Mouse (Mus musculus): ENCODE data around the gene Shisa6. TPM values are rescaled to one million over a fixed set of nuclear protein-coding genes. Genes with fewer than 3 reads are reported as not detected.

Shisa6 gene
- total and polyA plus RNA-seq, 3 experiments: not detected

GRCm38 (mm10) chr11:66487765-66488164, 38.0 kb downstream of the Shisa6 start:
- Histone ChIP-seq H3K36me3 (replicated peaks in 1 of 2; ENCODE audit: control insufficient read depth in 1 of 2, insufficient read depth in 1 of 2, low read length in 1 of 2) (no peaks in the 10 kb centered on the region), H3K4me3 (replicated peaks in 1 of 3; ENCODE audit: low read depth in 2 of 3, low read length in 2 of 3, poor library complexity in 1 of 3) (no peak overlapping the region), H3K27me3 (replicated peaks) (peaks cover 63% of the 10 kb centered on the region), H3K4me2 (ENCODE audit: insufficient read depth, low read depth, poor library complexity, severe bottlenecking) (no peak overlapping the region), H3K4me1 (ENCODE audit: control insufficient read depth in 1 of 2, insufficient read depth in 2 of 2) (no peaks in the 10 kb centered on the region), H3K9ac (ENCODE audit: insufficient read depth, low read depth) (no peak overlapping the region), H3K79me2 (replicated peaks; ENCODE audit: control insufficient read depth, extremely low read depth, insufficient read depth, poor library complexity, severe bottlenecking) (no peaks in the 10 kb centered on the region), H3K9me3 (replicated peaks; ENCODE audit: low read length) (no peaks in the 10 kb centered on the region), H3K27ac (ENCODE audit: insufficient read depth, low read depth) (no peak overlapping the region)
- no peak for DNase-seq (ENCODE audit: extremely low read depth)
- in situ Hi-C loops (cut with MboI; ENCODE audit: low pct_ligation_motif_present, low pct_unique_long_range_greater_than_20kb, low sequenced_read_pairs) (no loop called here), dilution Hi-C loops (cut with MboI; ENCODE audit: extremely low pct_ligation_motif_present, extremely low pct_unique_long_range_greater_than_20kb, low sequenced_read_pairs) (no loop called here)
- no peak for TF ChIP-seq BHLHE40 (IDR thresholded peaks at IDR 0.05; ENCODE audit: low read depth, low read length)
- no peak for TF ChIP-seq GABPA (IDR thresholded peaks at IDR 0.05; ENCODE audit: insufficient replicate concordance, low read depth, low read length)
- no peak for TF ChIP-seq RCOR1 (conservative IDR thresholded peaks at IDR 0.05; ENCODE audit: low read depth, low read length)
- TF ChIP-seq MAFK (IDR thresholded peaks at IDR 0.05; ENCODE audit: insufficient replicate concordance, low read length): no peak
- no peak for TF ChIP-seq NELFE (IDR thresholded peaks at IDR 0.05; ENCODE audit: low read depth, low read length)
- TF ChIP-seq ZC3H11A (IDR thresholded peaks at IDR 0.05; ENCODE audit: low read depth, low read length): no peak
- no peak for TF ChIP-seq EP300 (IDR thresholded peaks at IDR 0.05; ENCODE audit: low read length)
- TF ChIP-seq MAZ (IDR thresholded peaks at IDR 0.05; ENCODE audit: low read depth, low read length): no peak
- no peak for TF ChIP-seq JUND (conservative IDR thresholded peaks at IDR 0.05; ENCODE audit: low read depth, low read length)

- H3K4me3 ChIP-seq (replicated peaks in 1 of 3; ENCODE audit: low read depth in 2 of 3, low read length in 2 of 3, poor library complexity in 1 of 3): no peak overlapping the region
- H3K4me1 ChIP-seq (ENCODE audit: control insufficient read depth in 1 of 2, insufficient read depth in 2 of 2): no peaks in the 10 kb centered on the region
- DNase-seq (ENCODE audit: extremely low read depth): no peak
- dilution Hi-C loops (cut with MboI; ENCODE audit: extremely low pct_ligation_motif_present, extremely low pct_unique_long_range_greater_than_20kb, low sequenced_read_pairs) (no loop called here), in situ Hi-C loops (cut with MboI; ENCODE audit: low pct_ligation_motif_present, low pct_unique_long_range_greater_than_20kb, low sequenced_read_pairs) (no loop called here)
- no peak overlapping the region for H3K4me2 ChIP-seq (ENCODE audit: insufficient read depth, low read depth, poor library complexity, severe bottlenecking)
- H3K27me3 ChIP-seq (replicated peaks): peaks cover 56% of the 10 kb centered on the region
- H3K79me2 ChIP-seq (replicated peaks; ENCODE audit: control insufficient read depth, extremely low read depth, insufficient read depth, poor library complexity, severe bottlenecking): no peaks in the 10 kb centered on the region
- no peak overlapping the region for H3K27ac ChIP-seq (ENCODE audit: insufficient read depth, low read depth)
- H3K9ac ChIP-seq (ENCODE audit: insufficient read depth, low read depth): no peak overlapping the region
- no peaks in the 10 kb centered on the region for H3K36me3 ChIP-seq (replicated peaks in 1 of 2; ENCODE audit: control insufficient read depth in 1 of 2, insufficient read depth in 1 of 2, low read length in 1 of 2)
- no peaks in the 10 kb centered on the region for H3K9me3 ChIP-seq (replicated peaks; ENCODE audit: low read length)
- no peak for TF ChIP-seq PAX5 (IDR thresholded peaks at IDR 0.05; ENCODE audit: low read length)
- no peak for TF ChIP-seq POLR2A (IDR thresholded peaks at IDR 0.05; ENCODE audit: low read depth, low read length)
- TF ChIP-seq BHLHE40 (IDR thresholded peaks at IDR 0.05; ENCODE audit: low read depth, low read length): no peak
- TF ChIP-seq EP300 (IDR thresholded peaks at IDR 0.05; ENCODE audit: low read length): no peak
- TF ChIP-seq KAT2A (IDR thresholded peaks at IDR 0.05; ENCODE audit: insufficient replicate concordance, low read length): no peak
- no peak for TF ChIP-seq ZC3H11A (IDR thresholded peaks at IDR 0.05; ENCODE audit: low read depth, low read length)
- TF ChIP-seq CHD1 (IDR thresholded peaks at IDR 0.05; ENCODE audit: low read depth, low read length): no peak
- no peak for TF ChIP-seq CHD2 (IDR thresholded peaks at IDR 0.05; ENCODE audit: low read length)
- TF ChIP-seq ZMIZ1 (IDR thresholded peaks at IDR 0.05; ENCODE audit: low read depth, low read length): no peak
- no peak for TF ChIP-seq NELFE (IDR thresholded peaks at IDR 0.05; ENCODE audit: low read depth, low read length)
- no peak for TF ChIP-seq ELF1 (IDR thresholded peaks at IDR 0.05; ENCODE audit: low read depth, low read length)
- TF ChIP-seq ZKSCAN1 (IDR thresholded peaks at IDR 0.05; ENCODE audit: borderline replicate concordance, low read depth, low read length): no peak
These were observed 43.3 kb downstream of the Shisa6 start for GRCm38 (mm10) chr11:66482501-66482900.
